Mouse (Mus musculus): ENCODE data around the gene Ccdc18. TPM values are rescaled to one million over a fixed set of nuclear protein-coding genes. Genes with fewer than 3 reads are reported as not detected.
A peak's percentile ranks its signal among the peaks of the same experiment; 100 is the strongest.
"Not testable (repeated sequence)": the region's sequence is repeated elsewhere in the genome, so short reads cannot be mapped to it uniquely, and the experiment has no call there.

The Ccdc18 gene
- under 1 TPM; 0.20 to 0.59 TPM for total RNA-seq (2021)
- long read RNA-seq, experiment 1, partial matches to known transcripts = 1 of 1 reads
- long read RNA-seq, experiment 1, other reads (novel, unspliced or antisense) = 0 of 1 reads
- long read RNA-seq, experiment 2 = 0 reads

DNA sequence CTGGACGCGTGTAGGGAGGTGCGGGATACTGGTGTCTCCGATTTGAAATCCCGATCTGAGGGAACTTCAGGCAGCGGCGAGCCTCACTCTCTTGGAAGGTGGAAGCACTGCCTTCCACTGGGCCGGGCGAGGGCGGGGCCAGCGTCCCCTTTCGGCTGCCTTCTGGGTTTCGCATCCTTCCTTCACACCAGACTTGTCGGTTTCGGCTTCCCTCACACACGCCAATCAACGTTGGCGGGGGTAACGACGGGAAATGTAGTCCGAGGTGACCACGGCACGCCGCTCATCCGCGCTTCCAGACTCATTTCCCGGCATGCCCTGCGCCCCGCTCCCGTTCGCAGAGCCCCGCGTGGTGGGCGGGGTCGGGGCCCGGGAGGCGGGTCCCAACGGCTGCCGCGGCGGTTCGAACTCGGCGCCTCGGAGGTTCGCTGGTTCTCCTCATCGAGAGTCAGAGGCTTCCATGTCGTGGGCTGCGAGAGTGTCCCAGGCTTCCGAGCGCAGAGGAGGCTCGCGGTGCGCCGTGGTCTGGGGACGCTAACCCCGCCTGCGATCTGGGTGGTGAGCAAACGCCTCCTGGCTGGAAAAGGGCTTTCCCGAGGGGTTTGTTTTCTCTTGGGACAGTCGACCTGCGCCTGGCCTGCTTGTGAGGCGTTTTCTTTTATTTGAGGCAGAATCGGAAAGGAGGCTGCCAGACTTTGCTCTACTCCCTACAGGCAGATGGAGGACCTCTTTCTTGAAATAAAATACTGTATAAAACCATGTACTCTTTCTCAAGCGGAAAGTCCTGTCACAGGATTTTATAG, at the start of gene Ccdc18, which contains the start of gene Tmed5:
TSS of gene Ccdc18 (plus strand) at position 435 of the 803 bp plus-strand sequence.
TSS of gene Tmed5 (minus strand) at position 180 of the 803 bp plus-strand sequence.
- peak; percentile 97 to 99 for DNase-seq

DNA sequence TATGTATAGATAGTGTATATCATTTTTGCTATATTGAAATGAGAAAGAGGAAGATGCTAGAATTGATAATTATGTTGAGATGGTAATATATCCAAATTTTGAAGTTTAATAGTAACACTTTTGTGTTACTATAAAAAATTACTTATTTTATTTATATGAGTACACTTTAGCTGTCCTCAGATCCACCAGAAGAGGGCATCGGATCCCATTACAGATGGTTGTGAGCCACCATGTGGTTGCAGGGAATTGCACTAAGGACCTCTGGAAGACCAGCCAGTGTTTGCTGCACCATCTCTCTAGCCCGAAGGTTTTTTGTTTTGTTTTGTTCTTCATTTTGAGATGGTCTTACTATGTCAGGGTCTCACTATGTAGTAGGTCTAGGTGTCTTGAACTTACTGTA, 47.2 kb upstream of the Ccdc18 start:
- DNase-seq = no peak

DNA sequence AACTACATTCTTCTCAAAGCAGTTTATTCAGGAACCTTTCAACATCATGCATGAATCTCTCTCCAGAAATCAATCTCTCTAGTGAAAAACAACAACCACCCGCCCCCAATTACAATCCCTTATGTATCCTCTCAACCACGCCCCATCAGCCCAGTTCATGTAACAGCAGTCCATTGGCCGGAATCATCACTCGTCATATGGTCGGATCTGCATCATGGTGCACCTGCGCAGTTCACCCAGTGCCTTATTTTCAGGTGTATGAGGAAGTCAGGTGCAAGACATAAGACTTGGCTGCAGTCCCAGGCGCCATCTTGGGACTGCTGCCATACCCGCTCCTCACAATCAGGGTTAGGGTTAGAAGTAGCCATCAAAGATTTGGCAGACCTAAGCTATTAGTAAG, 39.9 kb upstream of the Ccdc18 start:
- DNase-seq = not testable (repeated sequence)

DNA sequence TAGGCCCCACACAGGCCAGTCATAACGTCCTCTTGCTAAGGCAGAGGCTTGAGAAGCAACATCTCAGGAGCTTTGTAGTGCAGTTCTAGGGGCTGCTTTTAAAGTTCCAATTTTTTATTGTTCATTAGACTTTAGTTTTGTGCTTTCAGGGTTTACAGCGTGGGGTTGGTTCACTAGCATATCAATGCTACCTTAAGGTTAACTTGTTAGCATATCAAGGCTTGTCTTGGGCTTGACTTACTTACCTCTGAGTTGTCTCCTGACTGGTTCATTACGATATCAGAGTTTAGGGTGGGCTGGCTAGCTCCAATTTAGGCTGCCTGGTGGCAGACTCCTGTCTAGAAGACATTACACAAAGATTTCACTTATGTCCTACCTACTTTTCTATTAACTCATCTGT, 35.0 kb upstream of the Ccdc18 start:
- no peak for DNase-seq

DNA sequence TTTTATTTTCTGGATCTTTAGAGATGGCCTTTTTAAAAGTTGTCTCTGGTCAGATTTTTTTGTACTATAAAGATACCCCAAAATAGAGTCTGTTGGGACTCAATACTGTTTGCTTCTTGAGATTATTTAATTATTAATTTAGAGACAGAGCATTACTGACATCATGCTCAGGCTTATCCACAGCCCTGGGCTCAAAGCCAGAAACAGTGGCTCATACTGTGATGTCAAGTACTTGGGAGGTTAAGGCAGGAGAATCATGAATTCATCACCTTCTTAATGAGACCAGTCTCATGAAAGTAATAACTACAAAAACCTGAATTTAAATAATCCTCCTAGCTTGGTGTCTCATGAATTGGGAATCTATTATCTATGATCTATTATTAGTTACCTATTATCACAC, 32.5 kb upstream of the Ccdc18 start:
- peak in 1 of 2 experiments; percentile 9 for DNase-seq

DNA sequence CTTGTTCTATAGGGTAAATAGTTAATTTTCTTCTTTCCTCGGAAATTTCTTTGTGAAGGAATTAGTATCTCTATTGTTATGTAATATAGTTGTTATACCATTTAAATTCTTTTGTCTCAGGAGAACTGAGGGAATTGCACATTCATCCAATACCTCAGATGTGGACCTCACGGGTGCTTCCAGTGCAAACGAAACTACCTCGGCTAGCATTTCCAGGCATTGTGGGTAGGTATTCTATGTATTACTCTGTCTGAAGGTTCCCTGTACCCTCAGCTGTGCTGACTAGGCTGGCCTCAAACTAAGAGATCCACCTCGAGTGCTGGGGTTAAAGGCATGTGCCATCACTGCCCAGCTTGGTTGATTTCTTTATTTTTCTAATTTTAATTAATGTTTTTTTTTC, 28.4 kb upstream of the Ccdc18 start:
- no peak for DNase-seq

DNA sequence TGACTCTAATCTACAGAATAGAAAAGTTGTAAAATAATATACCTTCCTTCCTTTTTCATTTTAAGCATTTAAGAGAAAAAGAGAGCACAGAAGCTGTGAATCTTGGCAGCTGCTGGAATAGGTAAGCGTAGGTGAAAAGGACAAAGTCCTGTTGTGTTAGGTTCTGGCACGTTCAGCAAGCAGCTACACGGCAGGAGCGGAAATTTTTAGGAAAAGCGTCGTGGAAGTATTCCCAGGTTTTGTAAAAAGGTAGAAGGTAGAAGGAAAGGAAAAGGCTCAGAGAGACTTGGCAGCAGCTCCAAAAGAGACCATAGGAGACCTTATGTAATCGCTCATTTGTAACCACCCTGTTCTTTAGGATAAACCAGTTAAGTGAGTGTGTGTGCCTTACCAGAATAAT, 23.3 kb upstream of the Ccdc18 start:
- DNase-seq = no peak

DNA sequence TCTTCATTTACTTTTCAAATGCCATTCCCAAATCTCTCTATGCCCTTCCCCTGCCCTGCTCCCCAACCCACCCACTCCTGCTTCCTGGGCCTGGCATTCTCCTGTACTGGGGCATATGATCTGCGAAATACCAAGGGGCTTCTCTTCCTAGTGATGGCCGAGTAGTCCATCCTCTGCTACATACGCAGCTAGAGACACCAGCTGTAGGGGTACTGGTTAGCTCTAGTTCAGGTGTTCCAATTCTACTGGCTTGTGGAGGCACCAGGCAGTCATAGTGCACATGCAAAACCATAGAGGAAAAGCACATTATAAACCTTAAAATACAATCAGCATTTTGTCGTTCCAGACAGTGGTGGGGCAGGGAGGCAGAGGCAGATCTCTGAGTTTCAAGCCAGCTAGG, 15.0 kb upstream of the Ccdc18 start:
- DNase-seq = no peak

DNA sequence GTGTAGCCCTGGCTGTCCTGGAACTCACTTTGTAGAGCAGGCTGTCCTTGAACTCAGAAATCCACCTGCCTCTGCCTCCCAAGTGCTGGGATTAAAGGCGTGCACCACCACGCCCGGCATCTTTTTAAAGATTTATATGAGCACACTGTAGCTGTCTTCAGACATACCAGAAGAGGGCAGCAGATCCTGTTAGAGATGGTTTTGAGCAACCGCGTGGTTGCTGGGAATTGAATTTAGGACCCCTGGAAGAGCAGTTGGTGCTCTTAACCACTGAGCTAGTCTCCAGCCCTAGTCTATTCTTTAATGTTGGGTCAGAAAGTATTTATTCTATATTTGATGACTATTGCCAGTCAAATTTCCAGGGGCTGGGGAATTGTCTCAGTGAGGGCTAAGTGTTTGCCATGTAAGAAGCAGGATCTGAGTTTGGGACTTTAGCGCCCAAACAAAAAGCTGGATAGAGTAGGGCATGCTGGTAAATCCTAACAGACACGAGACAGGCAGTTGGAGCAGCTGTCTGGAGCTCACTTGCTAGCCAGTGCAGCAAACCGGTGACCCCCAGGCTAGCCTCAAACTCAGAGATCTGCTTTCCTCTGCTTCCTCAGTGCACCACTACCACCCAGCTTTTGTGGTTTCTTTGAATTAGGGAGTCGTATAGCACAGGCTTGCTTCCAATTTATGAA, 12.3 kb upstream of the Ccdc18 start:
- no peak for DNase-seq

DNA sequence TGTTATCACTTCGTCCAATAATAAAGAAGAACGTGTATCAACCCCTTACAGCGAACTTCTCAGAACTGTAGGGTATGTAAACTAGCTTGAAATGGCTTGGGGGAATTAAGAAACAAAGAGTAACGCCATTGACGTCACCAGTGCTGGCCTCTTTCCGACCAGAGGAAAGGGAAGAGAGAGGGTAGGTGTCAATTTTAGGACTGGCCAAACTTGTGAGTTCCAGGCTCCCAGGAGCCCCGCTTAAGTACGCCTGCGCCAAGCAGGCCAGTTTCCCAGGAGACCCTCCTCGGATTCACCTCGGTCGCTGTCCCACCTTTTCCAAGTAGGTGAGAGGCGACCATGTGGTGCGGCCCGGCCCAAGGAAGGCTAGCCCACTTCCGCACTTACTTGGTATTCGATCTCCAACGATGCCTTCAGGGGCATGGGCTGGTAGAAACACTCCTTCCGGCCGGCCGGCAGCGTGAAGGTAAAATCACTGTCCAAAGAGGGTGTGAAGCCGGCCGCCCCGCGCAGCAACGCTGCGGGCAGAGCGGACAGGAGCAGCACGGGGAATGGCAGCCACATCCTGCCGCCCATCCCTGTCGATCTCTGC, 730 bp upstream of the Ccdc18 start:
- peak; percentile 73 to 78 for DNase-seq

DNA sequence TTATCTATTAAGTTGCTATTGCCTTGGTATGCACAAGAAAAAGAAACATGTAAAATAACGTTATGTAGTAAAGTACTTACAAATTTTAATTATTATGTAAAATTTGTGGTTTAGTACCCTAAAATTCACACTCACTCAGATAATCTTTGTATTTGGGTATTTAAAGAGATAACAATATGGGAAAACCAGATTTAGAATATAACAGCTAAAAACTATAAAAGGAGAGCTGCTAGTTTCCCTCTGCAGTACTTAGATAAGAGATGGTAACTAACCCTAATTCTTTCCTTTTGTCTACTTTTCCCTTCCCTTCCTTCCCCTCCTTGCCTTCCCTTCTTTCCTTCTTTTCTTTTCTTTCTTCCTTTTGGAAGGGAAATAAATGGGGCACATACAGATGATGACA, 19.9 kb downstream of the Ccdc18 start:
- no peak for DNase-seq

DNA sequence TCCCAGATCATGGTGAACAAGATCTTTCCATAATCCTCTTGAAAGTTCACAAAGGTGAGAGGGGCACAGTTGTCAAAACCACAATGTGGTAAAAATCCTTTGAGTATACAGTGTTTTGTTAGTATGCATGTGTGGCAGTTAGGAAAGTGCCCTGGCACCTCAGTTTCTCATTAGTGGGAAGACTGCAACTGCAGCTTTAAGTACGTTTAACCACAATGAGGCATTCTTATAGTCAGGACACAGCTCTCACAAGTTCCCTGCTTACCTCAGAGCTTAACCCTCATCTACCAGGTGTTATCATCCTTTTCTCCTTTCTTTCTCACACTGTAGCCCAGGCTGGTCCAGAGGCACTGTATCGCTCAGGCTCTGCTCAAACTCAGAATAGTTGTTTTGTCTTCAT, 28.1 kb downstream of the Ccdc18 start:
- DNase-seq = no peak

DNA sequence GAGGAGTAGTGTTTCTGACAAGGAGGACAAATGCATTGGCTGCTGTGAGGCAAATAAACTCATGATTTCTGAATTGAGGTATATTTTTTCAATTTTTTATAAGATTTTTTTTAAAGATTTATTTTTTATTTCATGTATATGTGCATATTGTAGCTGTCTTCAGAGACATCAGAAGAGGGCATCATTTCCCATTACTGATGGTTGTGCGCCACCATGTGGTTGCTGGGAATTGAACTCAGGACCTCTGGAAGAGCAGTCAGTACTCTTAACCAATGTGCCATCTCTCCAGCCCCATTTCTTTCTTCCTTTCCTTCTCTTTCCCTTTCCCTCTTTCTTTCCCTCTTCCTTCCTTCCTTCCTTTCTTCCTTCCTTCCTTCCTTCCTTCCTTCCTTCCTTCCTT, 31.0 kb downstream of the Ccdc18 start:
- peak; percentile 22 to 68 for DNase-seq

DNA sequence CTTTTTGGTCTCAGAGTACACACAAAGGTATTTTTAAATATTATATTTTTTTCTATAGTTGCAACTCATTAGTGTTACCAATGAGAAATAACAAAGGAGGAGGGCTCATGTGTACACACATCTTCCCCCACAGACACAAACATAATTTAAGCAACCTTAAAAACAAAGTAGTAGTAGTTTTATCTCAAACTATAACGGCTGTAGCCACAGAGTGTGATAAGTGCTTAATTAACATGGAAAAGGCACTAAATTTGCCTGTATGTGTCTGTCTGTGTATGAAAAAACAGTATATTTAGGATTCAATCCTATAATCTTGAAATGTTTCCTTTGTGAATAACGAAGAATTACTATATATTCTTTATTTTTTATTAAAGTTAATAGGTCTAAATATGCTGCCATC, 51.4 kb downstream of the Ccdc18 start:
- DNase-seq = no peak

DNA sequence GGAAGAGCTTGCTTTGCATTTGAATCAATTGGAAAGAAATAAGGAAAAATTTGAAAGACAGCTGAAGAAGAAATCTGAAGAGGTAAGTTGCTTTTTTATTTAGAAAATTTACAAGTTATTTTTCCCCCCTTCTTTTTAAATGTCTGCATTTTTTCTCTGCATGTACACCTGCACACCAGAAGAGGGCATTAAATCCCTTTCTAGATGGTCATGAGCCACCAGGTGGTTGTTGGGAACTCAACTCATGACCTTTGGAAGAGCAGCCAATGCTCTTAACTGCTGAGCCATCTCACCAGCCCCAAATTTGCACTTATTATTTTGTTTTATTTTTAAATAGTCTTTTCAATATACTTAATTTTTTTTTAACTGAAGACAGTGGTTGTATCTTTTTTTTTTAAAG, 56.3 kb downstream of the Ccdc18 start:
- DNase-seq = no peak

DNA sequence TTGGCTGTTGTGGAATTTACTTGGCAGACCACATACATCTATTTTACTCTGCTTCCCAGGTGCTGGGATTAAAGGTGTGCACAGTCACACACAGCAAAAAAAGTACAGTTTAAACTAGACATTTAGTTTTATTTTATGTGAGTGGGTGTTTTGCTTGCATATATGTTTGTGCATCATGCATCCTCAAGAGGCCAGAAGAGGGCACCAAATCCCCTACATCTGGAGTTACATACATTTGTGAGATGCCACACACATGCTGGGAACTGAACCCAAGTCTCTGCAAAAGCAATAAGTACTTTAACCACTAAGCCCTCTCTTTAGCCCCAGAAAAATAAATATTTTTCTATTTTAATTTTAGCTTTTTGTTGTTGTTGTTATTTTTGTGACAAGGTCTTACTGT, 73.3 kb downstream of the Ccdc18 start:
- DNase-seq = no peak

DNA sequence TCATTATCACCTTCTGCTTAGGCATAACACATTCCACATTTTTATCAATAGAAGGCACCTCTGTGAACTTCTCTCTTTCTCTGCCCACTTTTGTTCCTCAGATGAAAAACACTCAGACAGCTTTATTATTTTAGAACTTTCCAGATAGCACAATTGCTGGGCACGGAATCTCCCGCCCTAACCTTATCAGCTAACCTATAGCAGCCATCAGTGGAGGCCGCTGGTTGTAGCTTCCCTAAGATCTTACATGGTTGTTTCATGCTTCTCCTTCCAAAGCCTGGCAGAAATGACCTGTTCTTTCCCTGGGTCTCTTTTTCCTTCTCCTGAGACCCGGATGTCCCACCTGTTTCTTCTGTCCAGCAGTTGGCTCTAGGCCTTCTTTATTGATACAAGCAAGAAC, 78.8 kb downstream of the Ccdc18 start:
- no peak for DNase-seq

DNA sequence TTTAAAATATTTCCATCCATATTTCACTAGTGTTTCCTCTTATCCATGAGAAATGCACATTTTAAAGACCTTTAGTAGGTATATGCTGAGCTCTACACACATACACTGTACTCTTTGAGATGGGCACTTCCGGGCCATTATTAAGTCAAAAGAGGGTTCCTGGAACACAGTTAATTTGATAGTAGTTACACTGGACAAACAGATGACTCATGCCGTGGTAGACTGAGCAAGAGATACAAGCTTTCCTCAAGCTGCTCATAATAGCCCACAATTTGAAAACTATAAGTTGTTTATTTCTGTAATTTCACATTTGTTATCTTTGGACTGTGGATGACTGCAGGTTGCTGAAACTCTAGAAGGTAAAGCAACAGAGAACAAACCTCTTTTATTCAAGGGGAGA, 82.3 kb downstream of the Ccdc18 start:
- DNase-seq = no peak

DNA sequence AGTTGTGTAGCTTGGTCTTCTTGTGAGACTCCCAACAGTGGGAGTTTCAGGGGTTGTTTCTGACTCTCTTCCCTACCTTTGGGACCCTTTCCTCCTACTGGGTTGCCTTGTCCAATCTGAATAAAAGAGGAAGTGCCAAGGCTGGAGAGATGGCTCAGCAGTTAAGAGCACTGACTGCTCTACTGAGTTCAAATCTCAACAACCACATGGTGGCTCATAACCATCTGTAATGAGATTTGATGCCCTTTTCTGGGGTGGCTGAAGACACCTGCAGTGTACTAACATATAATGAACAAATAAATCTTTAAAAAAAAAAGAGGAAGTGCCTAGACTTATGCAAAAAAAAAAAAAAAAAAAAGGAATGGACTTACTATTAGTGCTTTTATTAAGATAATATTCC, 91.4 kb downstream of the Ccdc18 start:
- no peak for DNase-seq

DNA sequence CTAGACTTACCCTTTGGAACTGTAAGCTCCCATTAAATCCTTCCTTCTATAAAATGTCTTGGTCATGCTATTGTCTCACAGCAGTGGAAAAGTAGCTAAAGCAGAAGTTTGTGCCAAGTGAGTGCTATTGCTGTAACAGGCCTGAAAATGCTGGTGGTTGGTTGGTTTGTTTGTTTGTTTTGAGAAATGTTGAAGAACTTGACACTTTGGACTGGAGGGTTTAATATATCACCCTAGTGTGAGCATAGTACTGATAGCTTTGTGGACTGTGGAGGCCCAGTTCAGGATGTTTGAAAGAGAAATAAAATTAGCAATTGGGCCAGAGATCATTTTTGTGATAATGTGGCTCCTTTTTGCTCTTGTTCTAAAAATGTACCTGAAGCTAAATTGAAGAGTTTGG, 93.5 kb downstream of the Ccdc18 start:
- no peak for DNase-seq

DNA sequence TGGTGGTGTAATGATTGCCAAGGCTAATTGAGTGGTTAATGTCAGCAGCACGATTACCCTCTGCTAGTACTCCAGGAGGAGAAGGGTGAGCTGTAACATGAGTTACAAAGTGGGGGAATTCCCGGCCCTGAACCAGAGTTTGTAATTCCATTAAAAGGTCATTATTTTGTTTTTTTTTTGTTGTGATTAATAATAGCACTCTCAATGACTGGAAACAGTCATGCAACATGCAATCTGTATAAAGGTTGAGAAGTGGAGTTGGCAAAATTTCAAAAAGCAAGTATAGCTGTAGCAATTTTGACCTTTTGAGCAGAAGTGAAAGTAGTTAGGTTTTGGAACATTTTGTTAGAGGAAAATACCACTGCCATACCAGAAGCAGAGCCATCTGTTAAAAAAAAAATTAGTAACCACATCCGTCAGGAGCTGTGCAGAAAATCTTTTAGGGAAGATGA, 113.7 kb downstream of the Ccdc18 start:
- DNase-seq = no peak

DNA sequence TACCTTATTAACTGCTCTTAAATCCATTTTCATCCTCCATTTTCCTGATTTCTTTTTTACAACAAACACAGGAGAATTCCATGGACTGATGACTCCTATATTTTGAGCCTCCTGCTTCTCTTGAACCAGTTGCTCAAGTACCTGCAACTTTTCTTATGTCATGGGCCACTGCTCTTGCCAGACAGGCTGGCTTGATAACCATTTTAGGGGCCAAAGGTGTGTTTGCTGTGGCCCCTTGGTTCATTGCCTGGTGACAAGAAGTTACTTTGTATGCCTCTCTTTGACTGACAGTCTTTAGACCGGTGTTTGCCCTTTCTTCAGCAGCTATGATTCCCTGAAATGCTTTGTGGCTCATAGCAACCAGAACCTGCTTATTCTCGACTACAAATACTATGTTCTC, 117.4 kb downstream of the Ccdc18 start:
- DNase-seq = no peak

DNA sequence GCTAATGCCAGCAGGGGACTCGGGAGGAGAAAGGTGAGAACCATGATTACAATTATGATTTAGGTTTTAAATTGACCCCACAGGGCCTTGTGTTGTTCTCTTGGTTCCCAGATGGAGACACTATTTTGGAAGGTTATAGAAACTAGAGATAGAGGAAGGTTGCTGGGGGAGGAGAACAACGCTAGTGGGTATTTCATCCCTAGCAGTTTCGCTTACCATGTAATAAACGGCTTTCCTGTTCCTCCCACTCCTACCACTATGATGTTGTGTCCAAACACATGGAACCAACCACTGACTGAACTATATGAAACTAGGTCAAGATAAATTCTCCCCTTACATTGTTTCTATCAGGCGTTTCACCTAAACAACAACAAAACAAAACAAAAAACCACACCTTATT, 122.6 kb downstream of the Ccdc18 start:
- no peak for DNase-seq

Measured in heart, adult 18-20 months (tissue).